Mouse (Mus musculus) regulatory T cell (primary cell): ENCODE measurements around the gene Unc45a.

Experiments used
- in situ Hi-C: fragments of 300-600 bp; cut with MboI, MseI; formaldehyde crosslinking; loops from one replicate; pipeline ENCODE4 v1.15.1; 2025; ENCODE audit warnings: high pct_unique_total_duplicates

Gene Unc45a

DNA sequence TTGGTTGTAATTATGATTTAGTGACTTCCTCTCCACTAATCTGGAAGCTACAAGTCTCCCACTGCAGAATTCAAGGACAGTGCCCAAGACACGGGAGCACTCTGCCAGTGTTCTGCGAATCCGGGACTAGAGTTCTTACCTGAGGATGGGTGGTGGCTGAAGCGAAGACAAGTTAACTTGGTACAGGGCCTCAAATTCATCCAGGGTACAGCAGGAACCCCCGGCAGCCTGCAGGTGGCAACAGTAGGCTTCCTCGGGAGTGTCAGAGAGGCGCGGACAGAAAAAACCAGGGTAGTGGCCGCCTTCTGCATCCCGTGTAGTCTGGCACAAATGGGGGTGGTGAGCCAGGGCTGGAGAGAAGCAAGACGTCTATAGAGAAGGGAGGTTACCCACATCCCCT, at the start of gene Unc45a:
Gene Unc45a (minus strand): TSS at position 213 of the 400 bp plus-strand sequence.
- in situ Hi-C loops: loop anchor here (5.0 kb wide), 1 partner anchor 37 kb away; no protein-coding TSS in a partner anchor

DNA sequence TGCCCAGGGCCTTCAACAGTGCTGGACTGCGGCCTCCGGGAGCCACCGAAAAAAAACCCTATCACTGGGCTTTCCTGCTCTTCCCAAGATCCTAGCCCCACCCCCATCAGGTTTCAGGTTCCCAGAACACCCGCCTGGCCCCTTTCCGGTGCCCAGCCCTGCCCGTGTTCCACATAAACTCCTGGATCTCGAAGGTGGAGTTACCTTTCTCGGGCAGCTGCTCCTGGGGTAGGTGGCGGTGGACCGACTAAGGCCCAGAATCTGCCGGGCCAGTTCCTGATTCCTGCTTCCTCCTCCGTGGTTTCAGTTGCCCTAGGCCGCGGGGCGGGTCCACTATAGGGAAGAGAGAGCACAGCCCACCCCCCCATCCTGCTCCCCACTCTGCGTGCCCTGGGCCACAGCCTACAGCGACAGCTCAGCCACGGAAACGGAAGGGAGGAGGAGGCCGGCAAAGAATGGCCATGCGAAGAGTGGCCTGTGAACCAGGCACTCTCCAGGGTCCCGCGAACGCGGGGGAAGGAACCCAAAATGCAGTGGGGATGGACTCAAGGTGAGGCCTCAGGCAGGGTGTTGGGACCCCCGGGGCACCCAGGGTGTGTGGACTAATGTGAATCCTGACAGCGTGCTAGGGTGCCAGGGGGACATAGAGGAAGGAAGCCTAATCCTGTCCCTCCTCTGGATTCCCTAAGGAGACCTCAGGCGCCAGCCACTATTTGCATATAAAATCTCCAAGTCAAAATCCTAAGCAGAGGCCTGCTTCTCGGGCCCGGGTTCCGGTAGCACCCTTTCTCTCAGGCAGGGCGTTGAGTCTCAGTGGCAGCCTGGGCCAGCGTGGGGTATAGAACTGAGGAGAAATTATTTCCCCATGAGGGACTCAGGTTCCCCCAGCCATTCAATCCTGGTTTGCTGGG, 47.1 kb upstream of the Unc45a start, which contains the start of gene Fes:
Gene Fes (minus strand): TSS at position 314 of the 911 bp plus-strand sequence.
- in situ Hi-C loops: loop anchor here (5.0 kb wide), 2 partner anchors 84 to 194 kb away; no protein-coding TSS in a partner anchor

DNA sequence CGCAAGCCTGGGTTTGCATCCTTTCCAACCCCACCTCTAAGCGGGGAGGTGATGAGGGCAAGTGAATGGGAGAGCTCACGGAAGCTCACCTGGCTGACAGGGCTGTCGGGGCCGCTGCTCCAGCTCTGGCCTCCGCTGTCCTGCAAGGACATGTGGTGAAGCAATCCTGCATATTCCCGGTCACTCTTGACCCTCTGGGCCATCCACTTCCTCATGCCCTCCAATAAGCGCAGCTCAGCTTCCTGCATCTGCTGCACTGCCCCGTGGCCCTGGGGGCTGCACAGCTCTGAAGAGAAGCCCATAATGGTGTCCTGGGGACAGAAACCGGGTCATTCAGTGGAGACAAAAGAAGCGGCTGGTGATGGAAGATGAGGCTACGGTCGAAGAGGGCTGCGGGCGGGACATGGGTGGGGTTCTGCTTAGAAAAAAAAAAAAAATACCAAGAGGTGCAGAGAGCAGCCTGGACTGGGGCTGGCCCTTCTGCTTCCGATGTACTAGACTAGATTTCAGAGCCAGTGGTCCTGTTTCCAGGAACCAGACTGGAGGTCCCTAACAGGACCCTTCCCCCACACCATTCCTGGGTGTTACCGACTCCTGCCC, 46.3 kb upstream of the Unc45a start:
- in situ Hi-C loops: loop anchor here (5.0 kb wide), 2 partner anchors 85 to 195 kb away; no protein-coding TSS in a partner anchor

DNA sequence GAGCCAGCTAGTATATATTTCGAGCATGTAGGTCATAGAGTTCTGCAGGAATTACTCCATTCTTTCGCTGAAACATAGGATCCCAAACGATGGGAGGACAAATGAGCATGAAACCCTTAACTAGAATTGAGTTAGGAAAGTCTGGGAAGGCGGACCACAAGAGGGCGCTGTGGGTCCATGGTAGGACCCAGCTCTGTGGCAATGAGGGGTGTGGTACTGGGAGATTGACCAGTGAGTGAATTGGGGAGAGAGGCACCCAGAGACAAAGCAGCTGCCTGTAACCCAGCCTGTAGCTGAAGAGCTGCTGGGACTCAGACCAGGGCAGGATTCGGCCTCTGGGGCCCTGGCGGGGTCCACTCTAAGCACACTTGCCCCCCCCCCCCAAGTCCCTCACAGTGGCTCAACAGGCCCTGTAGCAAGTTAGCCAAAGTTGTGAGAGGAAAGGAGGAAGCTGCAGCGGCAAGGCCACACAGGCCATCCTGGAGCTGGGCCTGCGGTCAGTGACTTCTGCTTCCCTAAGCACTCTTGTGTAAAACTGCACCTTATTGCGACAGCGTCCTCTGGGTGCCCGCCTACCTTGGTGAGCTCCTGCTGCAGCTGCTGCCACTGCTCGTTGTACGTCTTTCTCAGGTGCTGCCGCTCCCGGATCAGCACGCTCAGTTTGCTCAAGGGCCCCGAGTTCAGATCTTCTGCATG, 45.6 kb upstream of the Unc45a start:
- in situ Hi-C loops: loop anchor here (5.0 kb wide), 2 partner anchors 86 to 196 kb away; no protein-coding TSS in a partner anchor

DNA sequence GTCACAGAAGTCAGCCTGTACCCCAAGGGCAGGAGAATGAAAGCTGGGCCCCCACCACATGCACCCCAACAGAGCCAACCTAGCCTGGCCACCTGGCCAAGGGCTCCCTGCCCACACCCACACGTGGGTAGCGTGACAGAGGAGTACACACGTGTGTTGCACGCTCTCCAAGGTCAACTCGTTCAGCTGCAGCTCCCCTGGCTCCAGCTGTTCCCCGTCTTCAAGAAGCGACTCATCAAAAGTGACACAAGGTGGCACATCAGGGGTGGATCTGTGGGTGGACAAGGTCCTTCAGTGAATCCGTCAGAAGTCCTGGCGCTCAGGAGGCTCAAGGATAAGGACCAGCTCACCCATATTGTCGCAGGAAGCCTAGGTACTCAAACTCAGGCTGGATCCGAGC, 42.1 kb upstream of the Unc45a start:
- in situ Hi-C loops: no loop called here

DNA sequence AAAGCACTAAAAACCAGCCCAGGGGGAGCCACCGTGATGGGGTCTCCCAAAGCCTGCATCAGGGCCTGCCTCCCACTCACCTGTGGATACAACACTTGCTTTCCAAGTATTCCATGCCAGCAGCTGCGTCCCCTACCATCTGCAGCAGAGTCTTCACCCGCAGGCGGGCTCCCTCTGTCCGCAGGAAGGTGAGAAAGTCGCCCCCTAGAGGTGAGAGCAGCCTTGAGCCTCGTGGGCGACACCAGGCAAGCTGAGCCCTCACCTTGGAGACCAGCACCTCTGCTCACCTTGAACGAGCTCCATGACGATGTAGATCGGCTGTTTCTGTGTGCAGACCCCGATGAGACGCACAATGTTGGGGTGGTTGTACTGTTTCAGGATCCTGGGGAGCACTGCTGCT, 38.7 kb upstream of the Unc45a start:
- in situ Hi-C loops: loop anchor here (5.0 kb wide), 1 partner anchor 37 kb away; the partner anchor contains the start of genes Hddc3 and Unc45a

GRCm38 (mm10) chr7:80377471-80377870, 36.7 kb upstream of the Unc45a start:
- in situ Hi-C loops: loop anchor here (5.0 kb wide), 1 partner anchor 35 kb away; the partner anchor contains the start of genes Hddc3 and Unc45a

DNA sequence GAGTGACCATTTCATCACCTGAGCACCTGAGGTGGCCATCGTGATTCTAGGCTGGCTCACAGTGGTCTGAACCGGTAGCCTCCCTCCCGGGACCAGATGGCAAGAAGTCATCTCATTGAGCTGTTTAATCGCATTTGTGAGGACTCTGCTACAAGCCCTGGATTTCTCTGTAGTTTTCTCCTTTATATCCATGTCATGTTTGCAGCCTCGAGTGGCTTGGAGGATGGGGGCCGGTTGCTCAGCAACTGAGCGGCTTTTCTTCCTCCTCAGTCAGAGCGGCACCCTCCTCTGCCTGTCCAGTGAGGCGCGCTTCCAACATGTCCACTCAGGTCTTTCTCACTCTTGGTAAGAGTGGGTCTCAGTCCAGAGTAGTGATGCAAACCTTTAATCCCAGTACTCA, 35.4 kb upstream of the Unc45a start:
- in situ Hi-C loops: loop anchor here (5.0 kb wide), 1 partner anchor 34 kb away; the partner anchor contains the start of genes Hddc3 and Unc45a

GRCm38 (mm10) chr7:80375376-80376039, 34.7 kb upstream of the Unc45a start:
- in situ Hi-C loops: loop anchor here (5.0 kb wide), 1 partner anchor 33 kb away; the partner anchor contains the start of genes Hddc3 and Unc45a

- in situ Hi-C loops: loop anchor here (5.0 kb wide), 1 partner anchor 32 kb away; the partner anchor contains the start of genes Hddc3 and Unc45a
These were observed 33.9 kb upstream of the Unc45a start for GRCm38 (mm10) chr7:80374733-80375132.

DNA sequence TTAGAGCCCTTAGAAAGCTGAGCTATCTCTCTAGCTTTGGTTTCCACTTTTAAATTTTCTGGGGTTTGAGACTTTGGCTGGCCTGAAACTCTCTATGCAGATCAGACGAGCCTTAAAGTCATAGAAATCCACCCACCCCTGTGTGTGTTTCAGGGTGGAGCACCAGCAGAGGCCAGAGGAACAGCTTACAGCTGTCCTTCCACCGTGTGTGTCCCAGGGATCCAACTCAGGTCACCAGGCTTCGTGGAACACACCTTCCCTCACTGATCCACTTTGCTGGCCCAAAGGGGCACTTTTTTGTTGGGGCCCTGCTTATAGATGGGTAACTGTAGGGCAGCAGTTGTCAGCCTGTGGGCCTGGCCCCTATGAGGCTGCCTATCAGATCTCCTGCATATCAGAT, 33.5 kb upstream of the Unc45a start:
- in situ Hi-C loops: no loop called here

DNA sequence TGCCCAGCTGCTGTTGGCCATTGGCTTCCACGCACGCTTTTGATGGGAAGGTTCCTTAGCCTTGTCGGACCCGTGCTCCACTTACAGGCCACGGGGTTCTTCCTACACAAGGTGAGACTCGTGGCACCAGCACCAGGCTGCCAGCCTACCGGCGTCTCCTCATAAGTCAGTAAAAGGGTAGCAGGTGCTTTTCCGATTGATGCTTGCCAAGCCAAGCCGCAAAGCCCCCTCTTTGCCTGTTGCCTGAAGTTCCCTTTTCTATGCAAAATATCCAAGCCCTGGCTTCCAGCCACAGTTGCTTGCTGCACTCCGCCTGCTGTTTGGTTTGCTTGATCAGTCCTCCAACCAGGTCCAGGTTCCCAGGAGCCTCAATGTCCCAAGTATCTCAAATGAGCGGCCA, 33.0 kb upstream of the Unc45a start:
- in situ Hi-C loops: no loop called here

DNA sequence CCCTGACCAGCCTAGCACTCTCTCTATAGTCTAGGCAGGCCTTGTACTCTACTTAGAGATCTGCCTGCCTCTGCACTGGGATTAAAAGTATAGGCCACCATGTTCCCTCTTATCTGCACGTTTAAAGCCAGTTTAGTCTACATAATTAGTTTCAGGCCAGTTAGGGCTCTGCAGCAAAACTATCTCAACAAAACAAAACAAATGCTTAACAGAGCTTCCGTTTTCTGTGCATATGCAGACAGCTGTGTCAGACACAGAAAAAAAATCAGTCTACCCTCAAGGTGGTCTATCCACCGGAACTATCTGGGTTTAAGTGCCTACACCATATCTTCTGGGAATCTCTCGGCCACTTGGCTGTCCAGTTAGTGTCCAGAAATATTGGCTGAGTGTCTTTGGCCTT, 32.5 kb upstream of the Unc45a start:
- in situ Hi-C loops: no loop called here

GRCm38 (mm10) chr7:80372667-80373066, 31.9 kb upstream of the Unc45a start:
- in situ Hi-C loops: no loop called here

GRCm38 (mm10) chr7:80372166-80372565, 31.4 kb upstream of the Unc45a start:
- in situ Hi-C loops: no loop called here

DNA sequence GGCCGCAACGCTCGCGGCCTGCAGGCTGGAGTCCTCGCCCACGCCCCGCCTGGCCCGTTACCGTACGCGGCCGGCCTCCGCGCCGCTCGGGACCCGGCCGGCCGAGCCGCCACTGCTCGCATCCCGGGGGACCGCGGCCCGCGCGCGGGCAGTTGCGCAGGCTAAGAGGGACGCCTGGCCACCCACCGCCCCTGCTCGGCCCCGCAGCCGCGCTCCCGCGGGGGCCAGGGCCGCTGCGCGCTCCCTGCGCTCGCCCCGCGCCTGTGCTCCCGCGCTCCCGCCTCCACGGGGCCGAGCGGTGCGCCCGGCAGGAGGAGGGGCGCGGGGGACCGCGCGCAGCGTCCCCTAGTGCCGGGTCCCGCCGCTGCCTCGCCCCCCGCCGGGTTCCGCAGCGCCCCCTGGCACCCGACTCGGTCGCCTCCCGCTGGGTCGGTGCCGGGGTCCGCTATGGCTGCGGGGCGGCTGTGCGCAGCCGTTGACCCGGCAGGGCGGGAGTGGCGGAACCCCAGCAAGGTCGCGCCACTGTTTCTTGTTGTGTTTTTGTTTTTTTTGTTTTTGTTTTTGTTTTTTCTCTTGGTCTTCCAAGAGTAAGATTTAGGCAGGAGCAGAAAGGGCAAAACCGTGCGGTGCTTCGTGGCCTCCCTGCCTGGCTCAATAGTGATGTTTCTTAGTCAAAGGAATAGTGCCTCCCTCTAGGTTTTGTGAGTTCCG, 30.4 kb upstream of the Unc45a start, which contains the start of gene Man2a2:
Gene Man2a2 (minus strand): TSS at position 335 of the 711 bp plus-strand sequence.
- in situ Hi-C loops: no loop called here

GRCm38 (mm10) chr7:80370649-80371040, 29.8 kb upstream of the Unc45a start:
- in situ Hi-C loops: no loop called here

GRCm38 (mm10) chr7:80369967-80370431, 29.2 kb upstream of the Unc45a start:
- in situ Hi-C loops: no loop called here

DNA sequence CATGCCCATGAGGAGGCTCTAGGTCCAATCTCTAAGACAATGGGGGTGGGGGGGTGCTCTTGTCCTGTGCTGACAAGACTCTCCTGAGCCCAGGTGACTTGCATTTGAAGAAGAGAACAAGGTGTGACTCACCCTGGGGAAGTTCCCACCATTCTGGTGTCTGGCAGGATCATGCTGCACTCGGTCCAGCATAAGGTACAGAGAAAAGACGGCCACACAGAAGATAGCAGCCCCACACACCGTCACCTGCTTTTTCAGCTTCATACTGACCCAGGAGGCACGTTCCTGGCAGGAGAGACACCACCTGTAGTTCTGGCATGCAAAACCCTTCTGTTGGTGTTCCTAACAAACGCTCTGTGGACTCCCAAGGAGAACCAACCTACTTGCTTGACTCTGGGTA, 28.7 kb upstream of the Unc45a start:
- in situ Hi-C loops: no loop called here
